Mouse (Mus musculus): ENCODE results near the gene Whrn.

Whrn gene

DNA sequence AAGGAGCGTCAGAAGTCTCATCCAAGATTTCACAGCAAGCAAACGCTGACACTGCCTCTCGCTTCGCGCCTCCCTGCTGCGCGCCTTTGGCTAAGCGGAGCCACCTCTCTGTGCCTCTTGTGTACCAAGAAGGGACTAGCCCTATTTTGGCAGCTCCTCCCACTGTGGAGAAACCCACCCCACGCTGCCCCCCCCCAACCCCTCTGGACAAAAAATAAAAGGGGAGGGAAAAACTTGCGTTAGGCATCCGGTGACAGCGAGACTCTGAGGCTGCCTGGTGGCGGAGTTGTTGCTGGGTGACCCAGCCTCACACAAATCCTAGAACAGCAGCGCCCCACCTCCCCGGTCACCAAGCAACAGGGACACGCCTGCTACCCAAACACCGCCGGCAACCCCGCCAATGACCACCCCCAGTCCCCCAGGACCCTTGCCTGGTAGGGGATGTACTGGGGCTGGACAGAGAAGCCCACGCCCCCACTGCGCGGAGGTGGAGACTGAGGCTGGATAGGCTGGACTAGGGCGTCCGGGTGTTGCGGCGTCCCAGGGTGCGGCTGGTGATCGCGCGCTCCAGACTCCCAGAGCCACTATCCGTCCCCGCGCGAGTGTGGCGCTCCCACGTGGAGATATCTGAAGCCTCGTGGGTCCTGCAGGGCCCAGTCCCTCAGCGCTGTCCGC is 85.7 kb downstream of the Whrn start:
- TF ChIP-seq GATA4 (IDR thresholded peaks at IDR 0.05; ENCODE audit: insufficient replicate concordance, low read length): no peak

DNA sequence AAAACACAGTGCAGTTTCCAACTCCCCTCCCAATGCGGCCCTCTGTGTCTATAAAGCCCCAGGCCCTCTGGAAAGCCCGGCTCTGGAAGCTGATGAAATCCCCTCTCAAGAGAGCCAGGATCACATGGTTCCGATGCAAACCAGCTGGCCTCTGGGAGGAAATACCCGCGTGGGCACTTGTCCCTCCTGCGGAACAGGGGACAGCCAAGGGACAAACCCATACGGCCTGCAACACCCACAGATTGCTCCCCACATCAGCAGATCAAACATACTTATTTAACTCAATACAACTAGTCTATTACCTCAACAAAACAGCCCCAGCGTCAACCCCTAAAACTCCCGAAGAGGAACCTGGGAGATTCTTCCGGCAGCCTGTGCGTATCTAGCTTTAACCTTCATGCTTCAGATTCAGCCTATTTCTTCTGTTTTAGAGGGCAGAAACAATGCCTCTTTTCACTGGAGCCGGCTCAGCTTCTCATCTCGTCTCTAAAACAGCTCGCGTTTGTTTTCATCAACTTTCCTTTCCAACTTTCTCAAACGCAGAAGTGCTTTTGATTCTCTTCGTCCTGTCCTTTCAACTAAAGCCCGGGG is 86.4 kb downstream of the Whrn start:
- no peak for TF ChIP-seq GATA4 (IDR thresholded peaks at IDR 0.05; ENCODE audit: insufficient replicate concordance, low read length)

DNA sequence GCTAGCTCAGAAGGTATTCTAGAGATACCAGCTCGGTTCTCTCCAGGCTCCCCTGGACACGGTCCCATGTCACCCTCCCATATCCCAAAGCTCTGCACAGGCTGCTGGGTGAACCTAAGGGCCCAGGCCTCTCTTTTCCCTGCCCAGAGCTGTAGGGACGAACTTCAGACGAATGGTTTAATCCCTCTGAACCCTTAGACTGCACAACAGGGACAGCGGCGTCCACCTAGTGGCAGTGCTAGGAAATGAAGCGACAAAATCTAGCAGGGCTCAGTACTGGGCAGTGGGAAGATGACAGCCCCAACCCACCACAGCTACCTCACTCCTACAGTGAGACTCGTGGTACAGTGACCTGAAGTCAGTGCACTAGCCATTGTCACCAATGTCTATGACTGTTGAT is 87.1 kb downstream of the Whrn start:
- no peak for TF ChIP-seq GATA4 (IDR thresholded peaks at IDR 0.05; ENCODE audit: insufficient replicate concordance, low read length)

DNA sequence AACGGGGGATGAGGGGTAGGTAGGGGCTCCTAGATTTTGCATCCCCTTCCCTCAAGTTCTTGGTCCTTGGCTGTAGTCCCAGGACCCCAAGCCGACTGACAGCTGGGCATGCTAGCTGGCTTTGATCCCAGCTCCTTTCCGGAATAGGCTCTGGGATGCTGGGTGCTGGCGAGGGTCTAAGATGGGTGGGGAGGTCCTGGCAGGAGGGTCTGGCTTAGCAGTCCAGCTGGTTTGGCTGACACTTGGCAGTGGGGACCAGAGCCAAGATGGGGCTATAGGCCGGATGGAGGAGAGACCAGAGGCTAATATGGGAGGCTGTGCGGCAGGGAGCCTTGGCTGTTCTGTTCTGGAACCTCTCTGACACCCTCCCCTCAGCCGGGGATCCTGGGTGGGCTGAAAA is 87.5 kb downstream of the Whrn start:
- no peak for TF ChIP-seq GATA4 (IDR thresholded peaks at IDR 0.05; ENCODE audit: insufficient replicate concordance, low read length)

DNA sequence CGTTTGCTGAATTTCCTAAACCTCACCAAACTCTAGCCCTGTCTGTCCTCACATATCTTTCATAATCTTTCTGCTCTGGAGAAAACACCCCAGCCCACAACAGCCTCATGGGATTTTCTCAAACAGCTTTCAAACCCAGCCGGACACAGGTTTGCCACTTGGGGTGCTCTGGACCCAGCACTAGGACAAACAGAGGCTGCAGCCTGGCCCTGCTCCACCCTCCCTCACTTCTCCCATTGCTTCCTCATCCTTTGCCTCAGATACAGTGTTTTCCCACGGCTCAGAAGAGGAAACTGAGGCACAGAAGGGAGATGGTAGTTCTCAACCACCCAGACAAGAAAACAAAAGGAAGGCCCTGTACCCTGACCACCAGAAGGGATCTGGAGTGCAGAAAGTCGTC is 90.1 kb downstream of the Whrn start:
- no peak for TF ChIP-seq GATA4 (IDR thresholded peaks at IDR 0.05; ENCODE audit: insufficient replicate concordance, low read length)

DNA sequence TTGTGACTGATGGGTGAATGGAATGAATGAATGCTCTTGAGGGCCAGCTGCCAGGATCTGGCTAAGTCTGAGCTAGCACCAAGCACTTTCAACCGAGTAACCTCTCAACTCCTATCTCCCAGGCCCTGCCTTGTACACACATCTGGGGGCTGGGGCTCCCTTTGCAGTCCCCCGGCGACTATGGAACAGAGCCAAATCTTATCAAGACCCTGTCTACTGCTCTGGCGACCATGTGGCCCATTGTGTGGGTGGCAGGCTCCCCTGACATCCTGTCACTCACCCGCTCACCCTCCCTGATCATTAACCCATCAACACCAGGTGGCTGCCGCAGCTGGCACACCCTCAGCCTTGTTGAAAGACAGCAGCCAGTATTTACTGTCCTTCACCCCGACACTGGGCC is 90.7 kb downstream of the Whrn start:
- no peak for TF ChIP-seq GATA4 (IDR thresholded peaks at IDR 0.05; ENCODE audit: insufficient replicate concordance, low read length)

DNA sequence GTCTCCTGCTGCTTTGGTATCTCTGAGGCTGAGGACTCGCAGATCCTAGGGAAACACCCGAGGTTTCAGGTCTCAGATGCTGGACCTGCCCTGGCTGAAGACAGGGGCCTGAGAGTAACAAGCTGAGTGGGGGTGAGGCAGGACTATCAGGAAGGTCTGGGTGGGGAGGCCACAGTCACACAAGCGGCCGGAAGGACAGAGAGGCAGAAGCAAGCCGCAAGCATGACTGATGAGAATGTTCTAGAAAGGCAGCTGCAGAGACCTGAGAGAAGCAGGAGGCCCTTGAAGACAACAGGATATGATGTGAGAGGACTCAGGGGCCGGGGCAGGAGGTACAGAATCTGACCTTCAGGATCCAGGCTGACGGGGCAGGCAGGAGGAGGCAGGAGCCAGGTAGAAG is 91.6 kb downstream of the Whrn start:
- TF ChIP-seq GATA4 (IDR thresholded peaks at IDR 0.05; ENCODE audit: insufficient replicate concordance, low read length): no peak

DNA sequence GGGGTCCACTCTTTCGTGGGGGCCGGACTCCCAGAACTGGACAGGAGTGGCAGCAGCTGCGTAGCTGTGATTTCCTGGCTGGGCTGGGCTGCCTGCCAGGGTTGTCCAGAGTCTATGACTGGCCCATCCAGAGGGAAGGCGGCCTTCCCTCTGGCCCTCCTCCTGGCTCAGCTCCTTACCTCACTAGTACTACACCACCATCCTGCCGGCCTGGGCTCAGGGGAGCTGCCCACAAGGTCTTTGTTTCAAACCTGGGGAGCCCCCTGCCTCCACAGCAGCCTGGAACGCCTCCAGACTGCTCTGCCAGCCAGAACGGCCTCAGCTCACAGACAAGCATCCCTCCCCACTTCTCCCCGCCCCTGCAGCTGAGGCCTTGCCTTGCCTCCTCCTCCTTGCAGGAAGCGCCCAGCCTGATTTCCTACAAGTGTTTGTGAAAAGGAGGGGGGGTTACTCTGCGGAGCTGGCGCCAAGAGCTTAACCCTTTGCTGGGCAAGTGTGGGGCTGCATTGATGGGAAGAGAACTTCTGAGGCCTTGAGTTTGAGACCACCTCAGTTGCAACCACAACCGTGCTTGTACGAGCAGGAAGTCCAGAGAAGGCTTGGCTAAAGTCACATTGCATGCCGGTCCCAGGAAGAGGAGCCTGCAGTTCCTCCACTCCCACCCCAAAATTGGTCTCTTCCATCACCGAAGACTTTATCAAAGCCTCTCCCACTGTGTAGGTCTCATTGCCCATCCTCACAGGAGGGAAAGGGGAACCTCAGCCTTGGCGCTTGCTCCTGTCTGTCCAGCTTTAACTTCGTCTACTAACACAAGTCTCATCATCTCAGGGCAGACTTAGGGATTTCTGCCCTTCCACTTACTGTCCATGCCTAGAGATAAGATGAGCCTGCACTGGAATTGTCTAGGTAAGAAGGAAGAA is 92.5 kb downstream of the Whrn start, which contains the start of gene Akna:
Gene Akna (minus strand): TSS at position 315 of the 920 bp plus-strand sequence.
- TF ChIP-seq GATA4 (IDR thresholded peaks at IDR 0.05; ENCODE audit: insufficient replicate concordance, low read length): no peak

DNA sequence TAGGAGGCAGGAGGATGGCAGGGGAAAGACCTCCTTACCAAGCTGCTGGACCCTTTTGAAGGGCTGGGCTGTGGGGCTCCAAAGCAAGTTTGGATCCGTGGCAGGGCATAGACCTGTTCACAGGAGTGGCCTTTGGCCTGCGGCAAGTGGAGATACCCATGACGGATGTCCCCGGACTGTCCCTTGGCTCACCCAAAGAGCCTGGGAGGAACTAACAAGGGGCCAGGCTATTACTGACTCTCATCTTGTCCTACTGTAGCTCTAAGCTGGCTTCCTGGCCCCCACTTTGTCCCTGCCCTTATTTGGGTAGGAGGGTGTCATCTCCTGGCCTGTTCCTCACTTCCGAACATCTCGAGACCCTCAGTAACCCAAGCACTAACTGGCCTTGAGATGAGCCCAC is 93.2 kb downstream of the Whrn start:
- TF ChIP-seq GATA4 (IDR thresholded peaks at IDR 0.05; ENCODE audit: insufficient replicate concordance, low read length): no peak

DNA sequence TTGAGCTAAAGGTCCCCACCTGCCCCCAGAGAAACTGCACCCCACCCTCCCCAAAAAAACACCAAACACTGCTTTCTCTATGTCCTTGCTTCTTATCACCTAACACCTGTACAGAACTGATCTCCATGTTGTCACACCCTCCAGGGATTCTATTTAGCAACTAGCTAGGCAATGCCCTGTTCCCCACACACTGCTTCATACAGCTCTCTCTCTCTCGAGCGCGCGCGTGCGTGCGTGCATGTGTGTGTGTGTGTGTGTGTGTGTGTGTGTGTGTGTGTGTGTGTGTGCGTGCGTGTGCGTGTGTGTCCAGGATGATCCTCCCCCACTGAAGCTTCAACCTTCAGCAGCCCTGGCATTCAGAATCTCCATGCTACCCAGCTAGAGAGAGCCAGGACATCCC is 93.7 kb downstream of the Whrn start:
- TF ChIP-seq GATA4 (IDR thresholded peaks at IDR 0.05; ENCODE audit: insufficient replicate concordance, low read length): no peak

DNA sequence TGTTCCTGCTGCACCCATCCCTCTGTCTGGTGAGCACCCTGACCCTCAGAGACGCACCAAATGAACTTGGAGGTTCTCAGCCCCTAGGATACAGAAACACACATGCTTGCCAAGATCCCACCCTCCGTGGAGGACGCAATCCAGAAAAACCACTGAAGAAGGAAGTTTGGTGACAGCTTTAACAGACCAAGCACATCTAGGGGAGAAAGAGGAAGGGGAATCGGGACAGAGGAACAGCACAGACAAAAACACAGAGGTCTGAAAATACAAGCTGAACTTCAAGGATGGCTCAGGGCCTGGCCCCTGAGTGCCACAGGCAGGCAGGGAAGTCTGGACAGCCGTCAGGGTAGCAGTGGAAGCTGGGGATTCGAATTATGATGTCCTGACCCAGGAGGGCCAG is 94.2 kb downstream of the Whrn start:
- TF ChIP-seq GATA4 (IDR thresholded peaks at IDR 0.05; ENCODE audit: insufficient replicate concordance, low read length): no peak

DNA sequence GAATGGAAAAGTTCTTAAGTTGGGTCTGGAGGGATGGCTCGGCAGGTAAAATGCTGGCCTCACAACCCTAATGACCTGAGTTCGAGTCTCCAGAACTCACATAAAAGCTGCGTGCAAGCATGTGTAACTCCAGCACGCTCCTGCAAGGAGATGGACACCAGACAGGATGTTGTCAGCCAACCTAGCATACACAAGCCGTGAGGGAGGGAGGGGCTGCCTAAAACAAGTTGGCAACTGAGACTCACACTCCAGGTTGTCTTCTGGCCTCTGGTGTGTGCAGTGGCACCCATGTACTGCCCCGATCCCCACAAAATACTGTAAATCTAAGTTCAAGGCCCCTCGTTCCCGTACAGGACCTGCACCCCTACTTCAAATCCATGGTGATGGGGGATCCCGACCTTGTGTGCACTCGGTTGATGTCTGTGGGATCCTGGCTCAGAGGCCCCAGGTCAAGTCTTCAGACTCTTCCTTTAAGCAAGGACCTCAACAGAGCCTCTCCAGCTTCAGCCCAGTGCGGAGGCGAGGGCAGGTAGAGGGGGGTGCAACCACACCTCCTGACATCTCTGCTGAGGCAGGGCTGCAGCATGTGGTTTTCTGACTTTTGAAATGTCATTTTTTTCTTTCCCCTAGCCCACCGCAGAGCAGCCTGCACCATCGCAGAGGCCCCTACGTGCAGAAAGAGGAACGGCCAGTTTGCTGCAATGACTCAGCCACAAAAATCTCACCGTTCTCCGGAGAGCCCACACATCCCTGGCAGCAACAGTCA is 95.1 kb downstream of the Whrn start:
- no peak for TF ChIP-seq GATA4 (IDR thresholded peaks at IDR 0.05; ENCODE audit: insufficient replicate concordance, low read length)

DNA sequence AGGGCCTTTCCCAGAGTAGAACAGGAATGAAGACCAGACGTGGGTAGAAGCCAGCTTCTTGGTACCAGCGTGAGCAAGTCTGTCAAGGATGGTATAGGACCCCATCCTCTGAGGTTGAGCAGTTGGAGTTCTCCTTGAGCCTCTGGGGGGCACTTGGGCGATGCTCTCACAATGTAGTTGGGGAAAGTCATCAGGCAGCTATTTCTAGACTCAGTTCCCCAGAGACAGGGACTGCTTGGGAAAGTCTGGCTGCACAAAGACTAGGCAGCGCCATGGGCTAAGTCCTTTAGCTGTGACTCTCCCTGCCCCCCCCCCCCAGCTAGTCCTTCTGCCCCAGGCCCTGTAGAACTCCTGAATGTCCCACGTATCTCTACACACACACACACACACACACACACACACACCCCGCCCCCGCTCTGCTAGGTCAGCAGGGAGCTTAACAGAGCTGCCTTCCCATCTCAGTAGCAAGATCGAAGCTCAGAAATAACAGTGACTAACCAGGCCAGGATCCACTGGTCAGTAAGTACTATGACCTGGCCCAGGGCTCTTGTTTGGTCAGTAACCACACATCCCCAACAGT is 96.0 kb downstream of the Whrn start:
- TF ChIP-seq GATA4 (IDR thresholded peaks at IDR 0.05; ENCODE audit: insufficient replicate concordance, low read length): no peak

DNA sequence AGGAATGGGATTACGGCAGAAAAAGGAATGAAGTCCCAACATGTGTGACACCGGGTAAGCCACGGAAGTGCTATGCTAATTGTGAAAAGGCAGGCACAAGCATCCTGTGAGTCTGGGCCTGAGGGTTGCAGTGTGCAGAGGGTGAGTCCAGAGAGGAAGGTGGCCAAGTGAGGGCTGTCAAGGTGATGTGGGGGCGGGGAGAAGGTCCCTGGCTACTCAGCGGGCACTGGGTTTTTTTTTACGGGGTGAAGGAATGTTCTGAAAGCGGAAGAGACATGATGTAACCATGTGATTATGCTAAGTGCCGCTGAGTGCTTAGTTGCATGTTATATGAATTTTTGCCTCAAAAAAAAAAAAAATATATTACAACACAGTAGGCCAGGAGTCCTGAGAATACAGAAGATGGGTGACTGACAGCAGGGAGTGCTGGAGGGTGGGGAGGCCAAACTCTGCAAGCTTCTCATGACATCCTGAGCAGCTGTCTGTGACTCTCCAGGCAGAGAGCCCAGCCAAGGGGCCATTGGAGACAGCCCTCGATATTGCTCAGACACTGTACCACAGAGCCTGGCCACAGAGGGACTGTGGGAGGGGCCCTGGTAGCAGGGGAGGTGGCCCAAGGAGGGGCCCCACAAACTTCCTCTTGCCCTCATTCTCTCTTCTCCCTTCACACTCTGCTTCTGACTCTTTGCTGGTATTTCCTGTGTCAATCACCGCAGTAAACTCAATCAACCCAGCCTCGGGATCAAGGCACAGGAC is 96.8 kb downstream of the Whrn start:
- no peak for TF ChIP-seq GATA4 (IDR thresholded peaks at IDR 0.05; ENCODE audit: insufficient replicate concordance, low read length)
